Mouse (Mus musculus): ENCODE data around the gene Ifrd2. TPM values are rescaled to one million over a fixed set of nuclear protein-coding genes. Genes with fewer than 3 reads are reported as not detected.

The Ifrd2 gene
- polyA plus RNA-seq, 1 experiment, result 71.7 TPM

DNA sequence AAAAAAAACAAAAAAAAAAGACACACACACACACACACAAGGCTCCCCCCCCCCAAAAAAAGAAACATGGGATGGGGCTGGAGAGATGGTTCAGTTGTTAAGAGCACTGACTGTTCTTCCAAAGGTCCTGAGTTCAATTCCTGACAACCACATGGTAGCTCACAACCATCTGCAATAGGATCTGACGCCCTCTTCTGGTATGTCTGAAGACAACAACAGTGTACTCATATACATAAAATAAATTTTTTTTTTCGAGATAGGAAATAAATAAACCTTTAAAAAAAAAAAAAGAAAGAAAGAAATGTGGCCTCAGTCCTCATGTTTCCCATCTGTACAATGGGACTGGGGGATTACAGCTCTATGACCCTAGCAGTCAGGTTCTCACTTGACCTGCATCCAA is 30.0 kb downstream of the Ifrd2 start:
- Histone ChIP-seq H3ac (ENCODE audit: control insufficient read depth, insufficient read length, low read depth) (no peak overlapping the region), H3K36me3 (ENCODE audit: control insufficient read depth, insufficient read depth) (peaks cover 58% of the 10 kb centered on the region)

DNA sequence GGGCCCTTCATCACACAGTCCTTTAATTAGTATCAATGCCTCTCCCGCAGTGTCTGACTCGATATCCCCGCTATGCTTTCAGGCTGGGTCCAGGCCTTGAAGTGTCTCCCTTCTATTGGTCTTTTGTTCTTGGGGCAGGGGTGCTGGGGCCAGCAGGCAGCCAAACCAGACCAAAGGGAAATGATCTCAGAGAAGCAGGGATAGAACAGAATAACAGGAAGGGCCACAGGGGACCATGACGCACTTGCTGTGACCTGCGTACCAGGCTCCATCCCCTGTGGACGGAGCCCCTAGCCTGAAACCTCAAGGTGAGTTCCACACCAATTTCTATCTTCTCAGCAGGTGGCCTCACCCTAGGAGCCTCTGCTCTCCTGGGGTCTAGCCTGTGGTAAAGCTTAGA is 30.7 kb downstream of the Ifrd2 start:
- no peaks in the 10 kb centered on the region for H3K27me3 ChIP-seq (ENCODE audit: control insufficient read depth, insufficient read depth, insufficient read length)
- H3K36me3 ChIP-seq (ENCODE audit: control insufficient read depth, insufficient read depth), result peaks cover 58% of the 10 kb centered on the region
- no peak for TF ChIP-seq CEBPB (IDR thresholded peaks at IDR 0.05; ENCODE audit: low read depth)
- no peak for TF ChIP-seq USF1 (IDR thresholded peaks at IDR 0.05; ENCODE audit: low read depth)
- no peak for TF ChIP-seq MYOD1 (IDR thresholded peaks at IDR 0.05; ENCODE audit: control insufficient read depth, insufficient read length, low read depth)
- TF ChIP-seq FOSL1 (IDR thresholded peaks at IDR 0.05; ENCODE audit: insufficient read depth, low read length, poor library complexity, severe bottlenecking), result no peak
- no peak for TF ChIP-seq CTCF (IDR thresholded peaks at IDR 0.05; ENCODE audit: control insufficient read depth, insufficient read depth, insufficient read length)
- no peak for TF ChIP-seq MAX (IDR thresholded peaks at IDR 0.05)
- no peak for TF ChIP-seq MYOG (IDR thresholded peaks at IDR 0.05; ENCODE audit: control insufficient read depth, extremely low read depth, insufficient read length)
- peaks cover 8% of the 10 kb centered on the region for H3K79me3 ChIP-seq (ENCODE audit: low read depth)
- no peak overlapping the region for H3K4me3 ChIP-seq (ENCODE audit: insufficient read depth, poor library complexity, severe bottlenecking)
- peaks cover 32% of the 10 kb centered on the region for H3K79me2 ChIP-seq (ENCODE audit: control insufficient read depth, insufficient read depth)
- no peak overlapping the region for H3ac ChIP-seq (ENCODE audit: control insufficient read depth, insufficient read length, low read depth)

More for the DNA sequence above, 30.0 kb downstream of the Ifrd2 start:
- no peak for TF ChIP-seq MYOG (IDR thresholded peaks at IDR 0.05; ENCODE audit: control insufficient read depth, extremely low read depth, insufficient read length)
- TF ChIP-seq MAX (IDR thresholded peaks at IDR 0.05), result no peak
- TF ChIP-seq CEBPB (IDR thresholded peaks at IDR 0.05; ENCODE audit: low read depth), result no peak
- TF ChIP-seq FOSL1 (IDR thresholded peaks at IDR 0.05; ENCODE audit: insufficient read depth, low read length, poor library complexity, severe bottlenecking), result no peak
- TF ChIP-seq CTCF (IDR thresholded peaks at IDR 0.05; ENCODE audit: control insufficient read depth, insufficient read depth, insufficient read length), result no peak
- no peak for TF ChIP-seq USF1 (IDR thresholded peaks at IDR 0.05; ENCODE audit: low read depth)
- TF ChIP-seq MYOD1 (IDR thresholded peaks at IDR 0.05; ENCODE audit: control insufficient read depth, insufficient read length, low read depth), result no peak
- Histone ChIP-seq H3K79me3 (ENCODE audit: low read depth) (peaks cover 5% of the 10 kb centered on the region), H3K79me2 (ENCODE audit: control insufficient read depth, insufficient read depth) (peaks cover 25% of the 10 kb centered on the region), H3K27me3 (ENCODE audit: control insufficient read depth, insufficient read depth, insufficient read length) (no peaks in the 10 kb centered on the region), H3K4me3 (ENCODE audit: insufficient read depth, poor library complexity, severe bottlenecking) (no peak overlapping the region)

DNA sequence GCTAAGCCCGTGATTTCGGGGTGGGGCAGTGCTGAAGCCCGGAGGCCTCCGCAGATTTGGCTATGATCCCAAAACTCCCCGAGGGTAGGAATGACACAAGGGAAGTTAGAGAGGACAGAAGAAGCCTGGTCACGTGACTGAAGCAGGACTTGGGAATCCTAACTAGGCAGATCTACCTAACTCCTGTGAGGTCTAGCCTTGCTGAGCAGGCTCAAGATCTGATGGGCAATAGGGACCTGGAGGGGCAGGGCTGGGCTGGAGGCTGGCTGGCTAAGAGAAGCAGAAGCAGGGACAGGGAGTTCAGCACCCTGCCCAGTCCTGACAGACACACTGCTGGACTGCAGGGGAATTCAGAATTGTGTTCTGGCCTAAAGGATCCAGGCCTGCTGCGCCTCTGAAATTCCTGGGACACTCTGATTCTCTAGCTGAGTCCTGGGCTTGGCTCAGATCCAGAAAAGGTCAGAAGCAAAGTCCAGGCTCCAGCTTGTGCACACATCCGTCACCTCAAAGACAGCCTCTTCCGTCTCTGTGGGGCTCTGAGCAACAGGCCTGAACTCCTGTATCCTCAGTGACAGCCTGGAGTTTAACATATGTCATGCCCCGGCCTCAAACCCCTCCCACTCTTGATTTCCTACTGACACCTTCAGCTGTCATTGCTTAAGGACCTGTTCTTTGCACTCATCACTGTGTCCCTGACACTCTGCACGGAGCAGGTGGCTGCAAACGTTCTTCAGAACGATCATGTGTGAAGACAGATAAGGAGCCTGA is 31.5 kb downstream of the Ifrd2 start:
- no peak overlapping the region for H3ac ChIP-seq (ENCODE audit: control insufficient read depth, insufficient read length, low read depth)
- H3K79me3 ChIP-seq (ENCODE audit: low read depth), result peaks cover 17% of the 10 kb centered on the region
- TF ChIP-seq CTCF (IDR thresholded peaks at IDR 0.05; ENCODE audit: control insufficient read depth, insufficient read depth, insufficient read length) (no peak), CEBPB (IDR thresholded peaks at IDR 0.05; ENCODE audit: low read depth) (no peak), USF1 (IDR thresholded peaks at IDR 0.05; ENCODE audit: low read depth) (peak; percentile 71)
- no peaks in the 10 kb centered on the region for H3K27me3 ChIP-seq (ENCODE audit: control insufficient read depth, insufficient read depth, insufficient read length)
- H3K36me3 ChIP-seq (ENCODE audit: control insufficient read depth, insufficient read depth), result peaks cover 57% of the 10 kb centered on the region
- H3K79me2 ChIP-seq (ENCODE audit: control insufficient read depth, insufficient read depth), result peaks cover 40% of the 10 kb centered on the region
- no peak overlapping the region for H3K4me3 ChIP-seq (ENCODE audit: insufficient read depth, poor library complexity, severe bottlenecking)

- Histone ChIP-seq H3ac (ENCODE audit: control insufficient read depth, insufficient read length, low read depth) (no peak overlapping the region), H3K27me3 (ENCODE audit: control insufficient read depth, insufficient read depth, insufficient read length) (no peaks in the 10 kb centered on the region), H3K36me3 (ENCODE audit: control insufficient read depth, insufficient read depth) (peaks cover 59% of the 10 kb centered on the region), H3K79me3 (ENCODE audit: low read depth) (peaks cover 22% of the 10 kb centered on the region), H3K4me3 (ENCODE audit: insufficient read depth, poor library complexity, severe bottlenecking) (no peak overlapping the region), H3K79me2 (ENCODE audit: control insufficient read depth, insufficient read depth) (peaks cover 46% of the 10 kb centered on the region)
- TF ChIP-seq FOSL1 (IDR thresholded peaks at IDR 0.05; ENCODE audit: insufficient read depth, low read length, poor library complexity, severe bottlenecking) (peak; percentile 18), USF1 (IDR thresholded peaks at IDR 0.05; ENCODE audit: low read depth) (no peak)
Observed at GRCm38 (mm10) chr9:107619546-107619879, 32.1 kb downstream of the Ifrd2 start.

GRCm38 (mm10) chr9:107620954-107621353 is 33.5 kb downstream of the Ifrd2 start:
- H3K4me3 ChIP-seq (ENCODE audit: insufficient read depth, poor library complexity, severe bottlenecking), result no peak overlapping the region
- peaks cover 36% of the 10 kb centered on the region for H3K79me3 ChIP-seq (ENCODE audit: low read depth)

GRCm38 (mm10) chr9:107624539-107624938 is 37.1 kb downstream of the Ifrd2 start:
- peak overlapping the region; percentile 27 for H3ac ChIP-seq (ENCODE audit: control insufficient read depth, insufficient read length, low read depth)
- H3K4me3 ChIP-seq (ENCODE audit: insufficient read depth, poor library complexity, severe bottlenecking), result no peak overlapping the region
- TF ChIP-seq MYOD1 (IDR thresholded peaks at IDR 0.05; ENCODE audit: control insufficient read depth, insufficient read length, low read depth) (no peak), CEBPB (IDR thresholded peaks at IDR 0.05; ENCODE audit: low read depth) (no peak), MYOG (IDR thresholded peaks at IDR 0.05; ENCODE audit: control insufficient read depth, extremely low read depth, insufficient read length) (no peak)
- H3K79me3 ChIP-seq (ENCODE audit: low read depth), result peaks cover 60% of the 10 kb centered on the region
- H3K79me2 ChIP-seq (ENCODE audit: control insufficient read depth, insufficient read depth), result peaks cover 85% of the 10 kb centered on the region
- H3K36me3 ChIP-seq (ENCODE audit: control insufficient read depth, insufficient read depth), result peaks cover 18% of the 10 kb centered on the region
- H3K27me3 ChIP-seq (ENCODE audit: control insufficient read depth, insufficient read depth, insufficient read length), result no peaks in the 10 kb centered on the region

More at GRCm38 (mm10) chr9:107620954-107621353, 33.5 kb downstream of the Ifrd2 start:
- no peak overlapping the region for H3ac ChIP-seq (ENCODE audit: control insufficient read depth, insufficient read length, low read depth)
- peaks cover 60% of the 10 kb centered on the region for H3K79me2 ChIP-seq (ENCODE audit: control insufficient read depth, insufficient read depth)
- TF ChIP-seq MYOG (IDR thresholded peaks at IDR 0.05; ENCODE audit: control insufficient read depth, extremely low read depth, insufficient read length), result no peak
- no peak for TF ChIP-seq FOSL1 (IDR thresholded peaks at IDR 0.05; ENCODE audit: insufficient read depth, low read length, poor library complexity, severe bottlenecking)
- H3K27me3 ChIP-seq (ENCODE audit: control insufficient read depth, insufficient read depth, insufficient read length), result no peaks in the 10 kb centered on the region
- H3K36me3 ChIP-seq (ENCODE audit: control insufficient read depth, insufficient read depth), result peaks cover 49% of the 10 kb centered on the region
